Mouse (Mus musculus): Measurements from ENCODE around the gene Kng2. TPM values are rescaled to one million over a fixed set of nuclear protein-coding genes. Genes with fewer than 3 reads are reported as not detected.

The Kng2 gene
- polyA plus RNA-seq, 1 experiment from 2014 or later: not detected

DNA sequence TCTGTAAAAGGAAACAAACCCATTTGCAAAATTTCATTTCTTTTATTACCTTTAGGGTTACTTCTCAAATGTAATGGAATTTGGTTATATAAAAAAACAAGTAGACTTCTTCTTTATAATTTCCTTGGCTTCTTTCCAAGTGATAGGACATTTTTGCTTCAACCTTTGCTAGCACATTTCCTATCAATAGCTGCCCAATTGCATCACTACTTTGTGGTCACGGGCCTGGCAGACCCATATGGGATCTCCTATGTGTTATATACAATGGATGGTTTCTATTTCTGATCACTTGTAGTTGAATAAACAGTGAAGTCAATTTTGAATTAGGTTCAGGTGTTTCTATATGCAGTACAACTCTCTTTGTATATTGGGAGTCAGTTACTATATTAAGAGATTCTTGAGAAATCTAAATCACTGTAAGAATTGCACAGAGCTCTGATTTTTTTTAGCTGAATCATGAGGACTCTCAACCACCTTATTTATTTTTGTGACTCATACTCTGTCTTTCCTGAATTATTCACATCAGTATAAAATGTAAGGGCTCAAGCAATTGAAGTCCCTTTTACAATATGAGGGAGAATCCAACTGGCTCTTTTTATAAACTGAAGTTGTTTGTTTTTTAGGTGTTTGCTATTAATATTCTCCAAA, 61.8 kb downstream of the Kng2 start:
- no peak for ATAC-seq
- Histone ChIP-seq H3K9me3 (ENCODE audit: control insufficient read depth, low read length) (no peaks in the 10 kb centered on the region), H3K9ac (replicated peaks; ENCODE audit: low read depth, low read length) (no peak overlapping the region), H3K27me3 (replicated peaks; ENCODE audit: control insufficient read depth, insufficient read depth, low read length) (no peaks in the 10 kb centered on the region), H3K36me3 (ENCODE audit: control insufficient read depth, insufficient read depth) (no peaks in the 10 kb centered on the region), H3K4me2 (ENCODE audit: low read length) (no peak overlapping the region), H3K27ac (ENCODE audit: low read length) (no peak overlapping the region), H3K4me1 (replicated peaks; ENCODE audit: control insufficient read depth, insufficient read depth, low read length) (no peaks in the 10 kb centered on the region), H3K4me3 (replicated peaks; ENCODE audit: low read length) (no peak overlapping the region)
- WGBS: 71% methylated on average over 1 of the region's 1 CpGs

DNA sequence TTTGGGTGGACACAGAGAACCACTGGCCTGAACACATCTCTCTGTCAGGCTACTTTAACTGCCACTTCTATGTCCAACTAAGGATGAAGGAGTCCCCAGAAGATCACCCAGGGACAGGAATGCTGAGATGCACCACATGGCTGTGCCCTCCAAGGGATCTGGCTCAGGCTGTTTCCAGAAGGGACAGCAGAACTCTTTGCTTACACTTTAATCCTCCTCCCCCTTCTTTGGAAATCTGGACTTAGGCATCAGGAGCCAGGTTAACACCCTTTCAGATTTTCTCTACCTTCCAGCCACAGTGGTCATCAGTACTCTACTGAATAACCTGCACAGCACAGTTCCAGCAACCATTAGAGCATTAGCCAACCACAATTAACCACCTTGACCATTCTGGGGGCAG, 66.0 kb downstream of the Kng2 start:
- Histone ChIP-seq H3K27me3 (replicated peaks; ENCODE audit: control insufficient read depth, insufficient read depth, low read length) (no peaks in the 10 kb centered on the region), H3K36me3 (ENCODE audit: control insufficient read depth, insufficient read depth) (no peaks in the 10 kb centered on the region), H3K4me3 (replicated peaks; ENCODE audit: low read length) (no peak overlapping the region), H3K4me2 (ENCODE audit: low read length) (no peak overlapping the region), H3K4me1 (replicated peaks; ENCODE audit: control insufficient read depth, insufficient read depth, low read length) (no peaks in the 10 kb centered on the region), H3K9ac (replicated peaks; ENCODE audit: low read depth, low read length) (no peak overlapping the region), H3K9me3 (ENCODE audit: control insufficient read depth, low read length) (no peaks in the 10 kb centered on the region), H3K27ac (ENCODE audit: low read length) (no peak overlapping the region)
- no peak for ATAC-seq

- H3K27ac ChIP-seq (ENCODE audit: low read length): no peak overlapping the region
- no peaks in the 10 kb centered on the region for H3K9me3 ChIP-seq (ENCODE audit: control insufficient read depth, low read length)
- 81% methylated on average over 5 of the region's 5 CpGs for WGBS
- no peaks in the 10 kb centered on the region for H3K27me3 ChIP-seq (replicated peaks; ENCODE audit: control insufficient read depth, insufficient read depth, low read length)
- no peaks in the 10 kb centered on the region for H3K4me1 ChIP-seq (replicated peaks; ENCODE audit: control insufficient read depth, insufficient read depth, low read length)
- H3K36me3 ChIP-seq (ENCODE audit: control insufficient read depth, insufficient read depth): no peaks in the 10 kb centered on the region
- H3K4me3 ChIP-seq (replicated peaks; ENCODE audit: low read length): no peak overlapping the region
- no peak overlapping the region for H3K9ac ChIP-seq (replicated peaks; ENCODE audit: low read depth, low read length)
- no peak overlapping the region for H3K4me2 ChIP-seq (ENCODE audit: low read length)
- no peak for ATAC-seq
Measured at GRCm38 (mm10) chr16:22962256-22962655, 67.0 kb downstream of the Kng2 start.

DNA sequence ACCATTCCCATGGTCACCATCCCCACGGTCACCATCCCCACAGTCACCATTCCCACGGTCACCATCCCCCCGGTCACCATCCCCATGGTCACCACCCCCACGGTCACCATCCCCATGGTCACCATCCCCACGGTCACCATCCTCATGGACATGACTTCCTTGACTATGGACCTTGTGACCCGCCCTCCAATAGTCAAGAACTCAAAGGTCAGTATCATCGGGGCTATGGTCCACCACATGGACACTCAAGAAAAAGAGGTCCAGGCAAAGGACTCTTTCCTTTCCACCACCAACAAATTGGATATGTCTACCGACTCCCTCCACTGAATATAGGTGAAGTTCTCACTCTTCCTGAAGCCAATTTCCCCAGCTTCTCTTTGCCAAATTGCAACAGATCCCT, 68.2 kb downstream of the Kng2 start:
- Histone ChIP-seq H3K36me3 (ENCODE audit: control insufficient read depth, insufficient read depth) (no peaks in the 10 kb centered on the region), H3K9ac (replicated peaks; ENCODE audit: low read depth, low read length) (no peak overlapping the region), H3K9me3 (ENCODE audit: control insufficient read depth, low read length) (no peaks in the 10 kb centered on the region), H3K4me2 (ENCODE audit: low read length) (no peak overlapping the region), H3K27me3 (replicated peaks; ENCODE audit: control insufficient read depth, insufficient read depth, low read length) (no peaks in the 10 kb centered on the region), H3K27ac (ENCODE audit: low read length) (no peak overlapping the region), H3K4me1 (replicated peaks; ENCODE audit: control insufficient read depth, insufficient read depth, low read length) (no peaks in the 10 kb centered on the region), H3K4me3 (replicated peaks; ENCODE audit: low read length) (no peak overlapping the region)
- WGBS: 94% methylated on average over 8 of the region's 8 CpGs
- no peak for ATAC-seq

DNA sequence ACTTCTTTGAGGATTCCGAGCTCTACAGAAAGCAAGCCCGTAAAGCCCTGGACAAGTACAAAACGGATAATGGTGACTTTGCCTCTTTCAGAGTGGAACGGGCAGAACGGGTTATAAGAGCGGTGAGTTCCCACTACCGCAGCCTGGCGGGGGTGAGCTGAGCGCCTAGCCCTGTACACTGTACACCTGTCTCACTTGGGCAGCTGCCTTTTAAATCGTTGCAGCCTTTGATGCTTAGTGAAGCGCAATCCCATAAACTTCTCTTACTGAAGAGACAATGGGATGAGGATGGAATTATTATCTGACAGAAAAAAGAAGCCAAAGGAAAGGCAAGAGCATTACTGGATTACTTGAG, 73.2 kb downstream of the Kng2 start:
- Histone ChIP-seq H3K9ac (replicated peaks; ENCODE audit: low read depth, low read length) (no peak overlapping the region), H3K4me1 (replicated peaks; ENCODE audit: control insufficient read depth, insufficient read depth, low read length) (no peaks in the 10 kb centered on the region), H3K9me3 (ENCODE audit: control insufficient read depth, low read length) (no peaks in the 10 kb centered on the region), H3K36me3 (ENCODE audit: control insufficient read depth, insufficient read depth) (no peaks in the 10 kb centered on the region), H3K4me2 (ENCODE audit: low read length) (no peak overlapping the region), H3K27me3 (replicated peaks; ENCODE audit: control insufficient read depth, insufficient read depth, low read length) (no peaks in the 10 kb centered on the region), H3K27ac (ENCODE audit: low read length) (no peak overlapping the region), H3K4me3 (replicated peaks; ENCODE audit: low read length) (no peak overlapping the region)
- ATAC-seq: no peak
- WGBS: 68% methylated on average over 11 of the region's 11 CpGs

- H3K4me2 ChIP-seq (ENCODE audit: low read length): no peak overlapping the region
- WGBS: 59% methylated on average over 13 of the region's 13 CpGs
Measured at GRCm38 (mm10) chr16:22955397-22956084, 73.7 kb downstream of the Kng2 start.

GRCm38 (mm10) chr16:22953069-22953468, 76.2 kb downstream of the Kng2 start:
- Histone ChIP-seq H3K4me3 (replicated peaks; ENCODE audit: low read length) (no peak overlapping the region), H3K27ac (ENCODE audit: low read length) (no peak overlapping the region), H3K9me3 (ENCODE audit: control insufficient read depth, low read length) (no peaks in the 10 kb centered on the region), H3K27me3 (replicated peaks; ENCODE audit: control insufficient read depth, insufficient read depth, low read length) (no peaks in the 10 kb centered on the region), H3K9ac (replicated peaks; ENCODE audit: low read depth, low read length) (no peak overlapping the region), H3K4me1 (replicated peaks; ENCODE audit: control insufficient read depth, insufficient read depth, low read length) (no peaks in the 10 kb centered on the region), H3K4me2 (ENCODE audit: low read length) (no peak overlapping the region), H3K36me3 (ENCODE audit: control insufficient read depth, insufficient read depth) (no peaks in the 10 kb centered on the region)
- WGBS: 45% methylated on average over 4 of the region's 4 CpGs
- ATAC-seq: no peak

More at GRCm38 (mm10) chr16:22955397-22956084, 73.7 kb downstream of the Kng2 start:
- Histone ChIP-seq H3K4me3 (replicated peaks; ENCODE audit: low read length) (no peak overlapping the region), H3K9ac (replicated peaks; ENCODE audit: low read depth, low read length) (no peak overlapping the region), H3K36me3 (ENCODE audit: control insufficient read depth, insufficient read depth) (no peaks in the 10 kb centered on the region), H3K4me1 (replicated peaks; ENCODE audit: control insufficient read depth, insufficient read depth, low read length) (no peaks in the 10 kb centered on the region), H3K27ac (ENCODE audit: low read length) (no peak overlapping the region), H3K9me3 (ENCODE audit: control insufficient read depth, low read length) (no peaks in the 10 kb centered on the region), H3K27me3 (replicated peaks; ENCODE audit: control insufficient read depth, insufficient read depth, low read length) (no peaks in the 10 kb centered on the region)
- ATAC-seq: no peak

DNA sequence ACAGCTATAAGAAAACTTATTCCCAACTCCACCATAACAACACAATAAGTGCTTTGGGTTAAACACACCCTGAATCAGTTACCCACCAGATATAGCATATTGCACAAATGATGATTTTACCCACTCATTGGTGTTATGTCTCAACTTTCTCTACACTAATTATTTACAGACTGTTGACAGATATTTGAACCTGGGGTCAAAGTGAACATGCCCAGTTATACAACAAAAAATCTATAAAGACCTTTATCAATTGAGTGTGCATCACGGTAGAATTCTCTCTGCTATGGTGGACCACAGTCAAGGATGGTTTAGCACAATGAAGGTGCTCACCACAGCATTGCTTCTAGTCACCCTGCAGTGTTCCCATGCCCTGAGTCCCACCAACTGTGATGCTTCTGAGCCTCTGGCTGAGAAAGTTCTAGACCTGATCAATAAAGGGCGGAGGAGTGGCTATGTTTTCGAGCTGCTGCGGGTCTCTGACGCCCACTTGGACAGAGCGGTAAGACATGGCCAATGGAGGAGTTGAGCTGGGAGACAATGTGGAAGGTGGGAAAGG, 78.4 kb downstream of the Kng2 start, which contains the start of gene Hrg:
Gene Hrg, plus strand, starts transcription at position 233 of the 556 bp plus-strand sequence.
- 94% methylated on average over 6 of the region's 6 CpGs for WGBS
- H3K27ac ChIP-seq (ENCODE audit: low read length): no peak within 1 kb of the TSS
- no peak for ATAC-seq

GRCm38 (mm10) chr16:22947371-22947770, 81.9 kb downstream of the Kng2 start:
- Histone ChIP-seq H3K27me3 (replicated peaks; ENCODE audit: control insufficient read depth, insufficient read depth, low read length) (no peaks in the 10 kb centered on the region), H3K4me2 (ENCODE audit: low read length) (no peak overlapping the region), H3K36me3 (ENCODE audit: control insufficient read depth, insufficient read depth) (no peaks in the 10 kb centered on the region), H3K4me3 (replicated peaks; ENCODE audit: low read length) (no peak overlapping the region), H3K9ac (replicated peaks; ENCODE audit: low read depth, low read length) (no peak overlapping the region), H3K27ac (ENCODE audit: low read length) (no peak overlapping the region), H3K9me3 (ENCODE audit: control insufficient read depth, low read length) (no peaks in the 10 kb centered on the region), H3K4me1 (replicated peaks; ENCODE audit: control insufficient read depth, insufficient read depth, low read length) (no peaks in the 10 kb centered on the region)
- WGBS: 75% methylated on average over 2 of the region's 2 CpGs
- ATAC-seq: no peak

More for the DNA sequence above, 78.4 kb downstream of the Kng2 start, which contains the start of gene Hrg:
- Histone ChIP-seq H3K9me3 (ENCODE audit: control insufficient read depth, low read length) (no peaks in the 10 kb centered on the region), H3K4me2 (ENCODE audit: low read length) (no peak within 1 kb of the TSS), H3K9ac (replicated peaks; ENCODE audit: low read depth, low read length) (no peak within 1 kb of the TSS), H3K27me3 (replicated peaks; ENCODE audit: control insufficient read depth, insufficient read depth, low read length) (no peaks in the 10 kb centered on the region), H3K4me1 (replicated peaks; ENCODE audit: control insufficient read depth, insufficient read depth, low read length) (no peaks in the 10 kb centered on the region), H3K4me3 (replicated peaks; ENCODE audit: low read length) (no peak within 1 kb of the TSS), H3K36me3 (ENCODE audit: control insufficient read depth, insufficient read depth) (no peaks in the 10 kb centered on the region)

Measured in forebrain, embryonic 16.5 days (tissue).